Mouse (Mus musculus): ENCODE results near the gene Unc79.
A peak's percentile ranks its signal among the peaks of the same experiment; 100 is the strongest.

Gene Unc79

DNA sequence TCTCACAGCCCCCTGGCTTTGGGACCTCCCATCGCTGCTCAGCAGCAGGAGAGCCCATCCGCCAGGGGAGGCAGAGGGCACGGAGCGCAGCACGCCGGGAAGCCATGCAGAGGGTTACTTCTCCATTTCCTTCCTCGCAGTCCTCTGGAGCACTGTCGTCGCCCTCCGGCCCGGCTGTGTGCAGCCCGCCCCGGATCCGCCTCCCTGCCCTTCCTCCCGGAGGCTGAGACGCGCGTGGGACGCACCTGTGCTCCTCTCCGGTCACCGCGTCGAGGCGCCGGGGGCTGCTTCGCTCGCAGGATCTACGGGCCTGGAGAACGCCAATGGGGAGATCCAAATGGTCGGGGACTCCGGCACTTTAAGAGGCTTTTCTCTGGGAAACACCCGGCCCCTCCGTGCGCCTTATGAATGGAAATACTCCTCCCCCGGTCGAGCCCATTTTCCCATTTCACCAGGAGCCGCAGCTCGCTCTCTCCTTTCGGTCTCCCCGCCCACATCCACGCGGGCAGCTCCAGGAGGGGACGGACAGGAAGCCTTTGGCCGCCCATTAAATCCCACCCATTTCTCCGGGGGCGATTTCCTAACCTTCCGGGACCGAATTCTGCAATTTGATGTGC lies at the start of gene Unc79:
Gene Unc79, plus strand, starts transcription at position 82 of the 617 bp plus-strand sequence.
- peak; percentile 62 for DNase-seq (ENCODE audit: low read depth, low spot score)

DNA sequence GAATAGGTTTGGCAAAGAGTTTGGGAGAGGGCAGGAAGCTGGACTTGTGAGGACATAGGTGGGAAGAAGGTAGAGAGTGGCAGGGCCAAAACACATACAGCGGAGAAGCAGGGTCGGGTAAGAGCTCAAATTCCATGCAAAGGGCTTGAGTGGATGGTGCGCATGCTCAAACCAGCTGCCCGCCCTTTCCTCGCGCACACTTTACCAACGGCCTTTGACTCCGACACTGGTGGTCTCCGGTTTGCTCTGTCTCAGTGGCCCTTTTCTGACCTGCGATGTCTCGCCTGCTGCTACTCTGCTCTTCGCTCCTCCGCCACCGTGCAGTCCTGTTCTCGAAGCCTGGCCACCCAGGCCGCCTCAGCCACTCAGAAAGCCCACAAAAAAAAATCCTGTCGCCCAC lies 49.6 kb upstream of the Unc79 start, which contains the start of gene Cox8c:
Gene Cox8c, plus strand, starts transcription at position 226 of the 400 bp plus-strand sequence.
- DNase-seq (ENCODE audit: low read depth, low spot score) = no peak

DNA sequence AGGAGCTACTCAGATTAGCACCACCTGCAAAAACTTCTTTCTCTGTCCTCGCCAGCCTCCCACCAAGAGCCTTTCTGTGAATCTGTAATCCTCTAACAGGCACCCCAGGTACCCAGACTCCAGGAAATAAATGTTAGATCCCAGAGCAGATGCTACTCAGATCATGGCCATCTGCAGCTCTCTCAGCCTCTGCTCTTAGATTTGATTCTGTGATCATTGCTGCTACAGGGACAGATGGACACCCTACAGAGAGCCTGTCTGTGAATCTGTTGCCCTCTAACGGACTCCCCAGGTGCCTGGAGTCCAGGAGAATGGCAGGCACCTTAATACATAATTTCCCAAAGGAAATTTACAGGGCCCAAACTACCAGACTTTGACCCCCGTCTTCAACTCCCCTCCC lies 40.5 kb upstream of the Unc79 start:
- DNase-seq (ENCODE audit: low read depth, low spot score) = no peak

GRCm38 (mm10) chr12:102916073-102916472 lies 32.6 kb upstream of the Unc79 start:
- no peak for DNase-seq (ENCODE audit: low read depth, low spot score)

DNA sequence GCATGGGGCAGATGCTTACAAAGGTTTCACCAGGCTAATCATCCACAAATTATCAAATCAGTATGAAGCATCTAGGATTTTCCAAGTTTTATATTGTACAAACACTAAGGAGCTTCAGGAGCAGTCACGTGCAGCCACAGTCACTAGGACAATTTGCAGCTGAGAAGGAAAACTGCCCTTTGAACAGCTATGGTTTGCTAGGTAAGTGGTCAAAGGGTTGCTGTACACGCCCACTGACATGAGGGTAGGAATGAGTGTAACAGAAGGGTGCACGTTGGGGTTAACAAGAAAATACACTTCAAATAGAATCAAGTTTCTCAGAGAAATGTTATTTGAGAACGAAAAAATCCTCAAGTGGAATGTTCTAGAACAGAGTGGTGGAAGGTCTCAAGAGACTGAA lies 18.9 kb upstream of the Unc79 start:
- no peak for DNase-seq (ENCODE audit: low read depth, low spot score)

DNA sequence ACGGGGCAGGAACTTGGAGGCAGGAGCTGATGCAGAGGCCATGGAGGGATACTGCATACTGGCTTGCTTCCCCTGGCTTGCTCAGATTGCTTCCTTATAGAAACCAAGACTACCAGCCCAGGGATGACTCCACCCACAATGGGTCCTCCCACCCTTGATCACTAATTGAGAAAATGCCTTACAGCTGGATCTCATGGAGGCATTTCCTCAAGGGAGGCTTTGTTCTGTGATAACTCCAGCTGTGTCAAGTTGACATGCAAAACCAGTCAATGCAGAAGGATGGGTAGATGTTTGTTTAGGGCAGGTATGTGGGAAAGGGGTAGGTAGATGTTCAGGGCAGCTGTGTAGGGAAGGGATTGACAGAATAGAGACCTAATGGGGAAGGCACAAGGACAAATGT lies 18.3 kb upstream of the Unc79 start:
- no peak for DNase-seq (ENCODE audit: low read depth, low spot score)

DNA sequence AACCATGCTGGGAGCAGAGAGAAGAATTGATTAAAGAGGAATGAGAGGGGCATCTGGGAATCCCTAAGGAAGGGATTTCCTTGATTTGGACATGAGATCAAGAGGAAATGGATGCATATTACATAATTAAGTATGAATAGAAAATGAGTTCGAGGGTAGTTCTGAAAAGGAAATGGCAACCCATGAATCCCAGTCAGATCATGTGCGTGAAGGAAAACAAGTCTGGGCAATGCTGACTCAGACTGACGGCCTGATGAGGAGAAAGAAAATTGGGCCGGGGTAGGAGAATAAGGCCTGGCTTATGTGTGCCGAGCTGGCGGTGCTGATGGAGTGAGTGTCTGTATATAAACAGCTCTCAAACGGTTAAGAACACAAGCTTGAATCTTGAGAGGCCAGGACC lies 17.9 kb upstream of the Unc79 start:
- DNase-seq (ENCODE audit: low read depth, low spot score) = no peak

DNA sequence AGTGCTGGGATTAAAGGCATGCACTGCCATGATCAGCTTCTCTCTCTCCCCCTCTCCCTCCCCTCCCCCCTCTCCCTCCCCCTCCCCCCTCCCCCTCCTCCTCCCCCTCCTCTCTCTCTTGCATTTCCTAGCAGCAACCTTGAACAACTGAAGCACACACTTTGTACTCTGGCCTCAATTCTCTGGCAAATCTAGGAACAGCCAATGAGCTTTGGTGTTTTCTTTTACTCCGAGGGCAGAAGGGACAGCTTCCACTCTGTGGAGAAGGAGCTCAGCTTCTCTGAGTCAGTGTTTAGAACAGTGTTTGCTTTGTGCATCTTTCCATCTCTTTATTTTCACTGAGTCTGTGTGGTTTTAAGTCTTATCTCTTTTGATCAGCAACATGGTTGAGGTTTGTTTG lies 12.8 kb upstream of the Unc79 start:
- no peak for DNase-seq (ENCODE audit: low read depth, low spot score)

- no peak for DNase-seq (ENCODE audit: low read depth, low spot score)
These were observed 3.1 kb upstream of the Unc79 start for GRCm38 (mm10) chr12:102945571-102945970.

DNA sequence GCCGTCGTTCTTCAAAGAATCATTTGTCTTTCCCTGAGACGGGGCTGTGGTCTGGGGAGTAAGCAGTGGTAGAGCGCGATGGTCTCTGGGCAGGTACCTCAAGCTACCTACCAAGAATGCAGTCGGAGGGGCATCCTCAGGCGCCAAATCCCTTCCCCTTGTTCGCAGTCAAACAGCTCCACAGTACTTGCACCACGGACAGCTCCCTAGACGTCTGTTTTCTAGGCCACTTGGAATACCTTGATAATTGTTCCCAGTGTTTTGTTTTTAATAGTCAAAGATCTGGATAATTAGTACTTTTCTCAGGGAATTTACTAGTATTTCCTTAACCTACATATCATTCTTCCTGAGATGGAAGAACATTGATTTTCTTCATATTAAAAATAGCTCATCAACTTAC lies 833 bp upstream of the Unc79 start:
- DNase-seq (ENCODE audit: low read depth, low spot score) = no peak

- DNase-seq (ENCODE audit: low read depth, low spot score) = peak; percentile 76
These were observed 943 bp downstream of the Unc79 start for GRCm38 (mm10) chr12:102949395-102950208.

DNA sequence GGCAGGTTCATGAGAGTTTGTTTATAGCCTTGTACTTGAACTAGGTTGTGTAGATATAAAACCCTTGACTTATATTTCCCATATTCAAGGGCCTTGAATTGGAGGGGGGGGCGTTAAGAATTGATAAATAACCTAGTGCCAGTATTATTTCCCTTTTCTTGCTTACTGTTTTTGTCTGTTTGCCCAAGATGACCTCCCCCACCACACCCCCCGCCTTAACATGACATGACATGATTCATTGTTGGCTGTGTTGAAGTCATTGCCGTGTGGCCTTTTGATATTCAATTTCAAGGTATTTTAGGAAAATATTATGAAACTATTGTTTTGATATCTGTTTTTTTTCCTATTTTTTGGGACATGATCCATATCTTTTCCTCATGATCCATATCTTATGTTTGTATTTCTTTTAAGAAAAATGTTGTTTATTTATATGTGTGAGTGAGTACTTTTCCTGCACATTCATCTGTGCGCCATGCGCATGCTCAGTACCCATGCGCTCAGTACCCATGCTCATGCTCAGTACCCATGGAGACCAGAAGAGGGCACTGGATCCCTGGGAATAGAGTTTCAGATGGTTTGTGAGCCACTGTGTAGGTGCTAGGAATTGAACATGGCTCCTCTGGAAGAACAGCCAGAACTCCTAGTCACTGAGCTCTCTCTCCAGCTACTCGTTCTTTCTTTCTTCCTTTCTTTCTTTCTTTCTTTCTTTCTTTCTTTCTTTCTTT lies 11.6 kb downstream of the Unc79 start:
- DNase-seq (ENCODE audit: low read depth, low spot score) = no peak

- DNase-seq (ENCODE audit: low read depth, low spot score) = no peak
These were observed 12.4 kb downstream of the Unc79 start for GRCm38 (mm10) chr12:102961066-102961465.

DNA sequence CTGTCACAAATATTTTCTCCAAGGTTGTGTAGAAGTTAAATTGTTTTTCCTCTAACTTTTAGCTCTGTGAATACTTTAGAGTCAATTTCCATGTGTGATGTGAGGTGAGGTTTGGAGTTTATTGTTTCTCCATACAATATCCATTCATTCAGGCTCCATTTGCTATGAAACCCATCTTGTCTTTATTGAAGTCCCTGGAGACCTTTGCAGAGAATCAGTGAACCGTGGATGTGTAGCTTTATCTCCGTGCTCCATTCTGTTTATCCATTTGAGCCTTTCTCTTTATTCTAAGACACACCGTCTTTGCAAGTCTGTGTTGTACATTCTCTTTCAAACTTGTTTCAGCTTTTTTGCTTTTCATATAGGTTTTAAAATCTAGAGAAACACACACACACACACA lies 15.8 kb downstream of the Unc79 start:
- peak; percentile 22 for DNase-seq (ENCODE audit: low read depth, low spot score)

GRCm38 (mm10) chr12:102980584-102980983 lies 31.9 kb downstream of the Unc79 start:
- DNase-seq (ENCODE audit: low read depth, low spot score) = no peak

DNA sequence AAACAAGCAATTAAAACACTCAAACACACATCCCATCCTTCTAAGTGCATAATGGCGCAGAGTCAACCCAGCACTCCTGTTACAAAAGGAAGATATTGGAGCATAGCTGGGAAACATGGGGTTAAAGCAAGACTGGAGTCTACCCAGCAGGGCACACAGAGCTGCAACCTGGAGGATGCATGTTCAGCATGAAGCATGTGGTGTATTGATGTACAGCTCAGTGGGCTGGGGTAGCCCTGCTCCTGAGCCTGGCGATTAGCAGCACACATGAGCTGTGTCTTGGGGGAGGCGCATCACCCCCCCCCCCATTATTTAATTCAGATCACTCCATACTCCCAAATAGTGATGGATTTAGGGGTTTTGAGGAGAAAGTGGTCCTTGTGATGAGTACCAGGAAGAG lies 32.9 kb downstream of the Unc79 start:
- DNase-seq (ENCODE audit: low read depth, low spot score) = no peak

DNA sequence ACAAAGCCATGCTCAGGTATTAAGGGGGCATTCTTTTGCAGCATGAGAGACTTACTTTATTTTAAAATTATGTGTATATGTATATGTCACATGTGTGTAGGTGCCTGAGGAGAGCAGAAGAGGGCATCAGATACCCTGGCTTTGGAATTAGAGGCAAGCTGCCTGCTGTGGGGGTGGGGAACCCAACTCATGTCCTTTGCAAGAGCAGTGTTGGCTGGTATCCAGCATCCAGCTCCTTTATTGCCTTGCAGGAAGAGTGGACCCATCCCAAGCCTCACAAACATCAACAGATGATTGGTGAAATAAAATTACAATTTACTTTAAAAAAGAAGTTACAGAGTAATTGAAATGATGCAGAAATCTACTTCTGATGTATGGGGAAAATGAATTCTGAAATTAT lies 36.7 kb downstream of the Unc79 start:
- no peak for DNase-seq (ENCODE audit: low read depth, low spot score)

GRCm38 (mm10) chr12:102987736-102988135 lies 39.1 kb downstream of the Unc79 start:
- no peak for DNase-seq (ENCODE audit: low read depth, low spot score)

DNA sequence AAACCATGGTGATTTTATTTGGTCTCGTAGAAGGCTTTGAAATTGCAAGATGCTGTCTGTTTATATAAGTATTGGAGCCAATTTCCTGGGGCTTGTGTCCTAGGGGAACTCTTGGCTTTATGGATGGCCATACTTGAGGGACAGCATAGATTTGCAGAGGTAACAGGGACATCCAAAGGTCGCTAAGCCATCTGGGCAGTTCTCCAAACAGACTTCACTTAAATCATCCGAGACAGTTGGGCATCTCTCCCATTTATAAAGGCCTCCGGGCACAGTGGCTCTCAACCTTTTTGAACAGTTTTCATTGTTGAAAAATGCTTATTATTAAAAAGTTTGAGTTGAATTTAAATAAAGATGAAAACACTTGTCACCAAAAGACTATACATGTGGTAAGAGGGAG lies 59.8 kb downstream of the Unc79 start:
- DNase-seq (ENCODE audit: low read depth, low spot score) = peak; percentile 21

DNA sequence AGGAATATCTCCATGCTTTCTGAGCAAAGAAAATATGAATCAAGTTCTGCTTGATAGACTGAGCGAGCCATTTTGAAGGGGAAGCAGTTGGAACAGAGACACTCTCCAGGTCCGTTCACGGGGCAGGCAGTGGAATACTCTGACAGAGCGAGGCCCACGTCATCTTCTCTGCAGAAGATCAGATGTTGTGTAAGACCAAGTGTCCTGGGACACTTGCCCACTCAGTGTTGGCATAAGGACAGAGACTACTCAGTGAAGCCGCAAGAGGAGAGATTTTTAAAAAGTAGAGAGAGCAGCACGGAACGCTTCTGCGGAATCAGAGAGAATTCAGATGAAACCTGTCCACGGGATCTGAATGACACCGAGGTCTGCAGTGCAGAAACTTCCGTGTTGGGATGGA lies 69.5 kb downstream of the Unc79 start:
- DNase-seq (ENCODE audit: low read depth, low spot score) = no peak

GRCm38 (mm10) chr12:103036692-103037091 lies 88.0 kb downstream of the Unc79 start:
- no peak for DNase-seq (ENCODE audit: low read depth, low spot score)

DNA sequence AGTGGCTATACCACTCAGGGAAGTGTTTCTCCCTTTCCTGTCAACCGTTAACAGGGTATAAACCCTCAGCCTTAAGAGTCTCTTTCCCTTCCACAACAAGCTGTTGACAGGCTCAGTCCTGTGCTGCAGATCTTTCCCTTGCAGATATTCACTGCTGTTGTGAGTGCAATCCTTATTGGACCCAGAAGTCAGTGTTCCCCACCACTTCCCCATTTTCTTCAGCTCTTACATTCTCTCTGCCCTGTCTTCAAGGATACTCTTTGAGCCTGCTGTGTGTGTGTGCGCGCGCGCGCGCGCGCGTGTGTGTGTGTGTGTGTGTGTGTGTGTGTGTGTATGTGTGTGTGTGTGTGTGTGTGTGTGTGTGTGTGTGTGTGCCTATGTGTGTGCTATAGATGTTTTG lies 90.7 kb downstream of the Unc79 start:
- no peak for DNase-seq (ENCODE audit: low read depth, low spot score)

- no peak for DNase-seq (ENCODE audit: low read depth, low spot score)
These were observed 91.5 kb downstream of the Unc79 start for GRCm38 (mm10) chr12:103040136-103040535.

Measured in mesoderm, embryonic 11.5 days (tissue).